Mouse (Mus musculus) layer of hippocampus, adult 18-20 months (tissue): ENCODE data around the gene Cntrob. TPM values are rescaled to one million over a fixed set of nuclear protein-coding genes. Genes with fewer than 3 reads are reported as not detected.

ENCODE experiments used
- DNase-seq, 2 experiments: peaks; one replicate each; pipeline ENCODE4 v3.0.0; 2022; ENCODE audit warnings: low spot score in 2 of 2
- total RNA-seq, 2 experiments: library from RNA; stranded (reverse); gene quantifications; 2 replicates each; pipeline ENCODE4 v1.2.3; 2021

Cntrob gene
- total RNA-seq, 2 experiments from 2014 or later, result 13.5 to 14.1 TPM

DNA sequence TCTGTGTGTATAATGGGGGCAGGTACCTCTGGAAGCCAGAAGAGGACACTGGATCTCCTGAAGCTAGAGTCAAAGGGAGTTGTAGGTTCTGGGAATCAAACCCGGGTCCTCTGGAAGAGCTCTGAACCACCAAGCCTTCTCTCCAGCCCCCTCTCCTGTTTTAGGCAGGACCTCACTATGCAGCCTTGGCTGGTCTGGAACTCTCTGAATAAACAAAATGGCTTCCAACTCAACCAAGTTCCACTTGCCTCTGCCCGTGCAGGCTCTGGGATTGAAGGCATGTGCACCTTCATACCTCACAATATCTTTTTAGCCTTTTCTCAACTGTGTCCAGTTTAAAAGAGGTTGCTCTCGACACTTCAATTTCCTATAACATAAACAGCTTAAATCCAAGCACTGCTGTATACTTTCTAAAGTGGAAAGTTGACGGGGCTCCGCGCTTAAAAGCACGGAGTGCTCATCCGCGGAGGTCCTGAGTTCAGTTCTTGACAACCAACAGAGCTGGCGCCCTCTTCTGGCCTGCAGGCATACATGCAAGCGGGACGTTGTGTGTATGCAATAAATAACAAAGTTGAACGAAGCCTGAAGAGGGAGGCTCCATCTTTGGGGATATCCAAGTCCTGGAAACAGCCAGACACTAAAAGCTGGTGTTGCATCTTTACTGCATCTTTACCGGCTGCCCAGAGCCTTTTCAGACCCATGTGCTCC is 72.3 kb downstream of the Cntrob start:
- DNase-seq, result no peak

- DNase-seq, result no peak
Observed at GRCm38 (mm10) chr11:69250106-69250505, 73.5 kb downstream of the Cntrob start.

Other genes starting within 250 kb of the Cntrob start
- gene Vamp2, start 235.3 kb downstream of the Cntrob start, total RNA-seq, result 1,000 to 10,000 TPM in 1 of 2 experiments, 100 to 1,000 TPM in 1; 995 to 1,010 TPM
- 100 to 1,000 TPM in 1 of 2 experiments, 10 to 100 TPM in 1; 92.9 to 115 TPM for gene Per1, start 228.6 kb downstream of the Cntrob start, total RNA-seq
- 1 to 10 TPM; 1.1 to 1.6 TPM for gene Hes7, start 203.4 kb downstream of the Cntrob start, total RNA-seq
- gene 9130213A22Rik, start 201.2 kb downstream of the Cntrob start, total RNA-seq, result 1 to 10 TPM; 1.3 to 1.6 TPM
- 1 to 10 TPM; 8.6 to 9.1 TPM for gene Aloxe3, start 197.9 kb downstream of the Cntrob start, total RNA-seq
- 10 to 100 TPM; 10.7 to 18.4 TPM for gene Alox12b, start 166.8 kb downstream of the Cntrob start, total RNA-seq
- gene Alox8, start 125.9 kb downstream of the Cntrob start, total RNA-seq, result 10 to 100 TPM in 1 of 2 experiments, 1 to 10 TPM in 1; 8.6 to 10.1 TPM
- gene Gucy2e, start 86.7 kb downstream of the Cntrob start, total RNA-seq, result 1 to 10 TPM; 1.5 to 1.6 TPM
- gene Trappc1, start 205 bp upstream of the Cntrob start, total RNA-seq, result 10 to 100 TPM; 51.4 to 59.8 TPM
- gene Kcnab3, start 2.5 kb upstream of the Cntrob start, total RNA-seq, result 10 to 100 TPM; 21.0 to 25.8 TPM
- gene Rnf227, start 16.7 kb upstream of the Cntrob start, total RNA-seq, result 100 to 1,000 TPM; 124 to 132 TPM
- 100 to 1,000 TPM; 531 to 556 TPM for gene Chd3, start 45.6 kb upstream of the Cntrob start, total RNA-seq
- 100 to 1,000 TPM; 107 to 123 TPM for gene Naa38, start 71.7 kb upstream of the Cntrob start, total RNA-seq
- 10 to 100 TPM; 47.8 to 51.2 TPM for gene Cyb5d1, start 71.9 kb upstream of the Cntrob start, total RNA-seq
- 1 to 10 TPM; 2.5 to 2.7 TPM for gene Tmem88, start 74.5 kb upstream of the Cntrob start, total RNA-seq
- gene Kdm6b, start 89.9 kb upstream of the Cntrob start, total RNA-seq, result 10 to 100 TPM; 35.7 to 39.3 TPM
- gene Dnah2, start 225.3 kb upstream of the Cntrob start, total RNA-seq, result 1 to 10 TPM; 3.9 to 4.3 TPM
- 100 to 1,000 TPM; 126 to 137 TPM for gene Efnb3, start 236.4 kb upstream of the Cntrob start, total RNA-seq